Mouse (Mus musculus) thymus, adult 2 months (tissue): ENCODE measurements at regions not wholly inside any gene's neighbourhood (a gene's known extent, or its start where the extent isn't known, plus 50 kb on each side); places are given as distances from the start of the nearest gene placed in this dataset.

Experiments used
- DNase-seq: peaks from one replicate; pipeline ENCODE4 v3.0.0; 2021
- H3K27ac ChIP-seq: fragments of 200-500 bp; 2 replicates; pipeline ENCODE4 v1.5.1; 2012; ENCODE audit warnings: low read length, control low read depth; ENCODE audit not compliant: control insufficient read depth, insufficient read depth
- H3K27me3 ChIP-seq: fragments of 200-500 bp; 2 replicates; pipeline ENCODE4 v1.6.1; 2012; ENCODE audit warnings: mild to moderate bottlenecking, low read length, moderate library complexity, mixed read lengths; ENCODE audit not compliant: control insufficient read depth, insufficient read depth
- H3K36me3 ChIP-seq: fragments of 200-500 bp; 2 replicates; pipeline ENCODE4 v1.6.1; 2012; ENCODE audit warnings: mild to moderate bottlenecking, low read length, moderate library complexity; ENCODE audit not compliant: control insufficient read depth, insufficient read depth
- H3K4me1 ChIP-seq: fragments of 200-500 bp; replicated peaks from 2 replicates; pipeline ENCODE4 v1.6.1; 2012; ENCODE audit warnings: low read length; ENCODE audit not compliant: control insufficient read depth, insufficient read depth
- H3K4me3 ChIP-seq: fragments of 200-500 bp; 2 replicates; pipeline ENCODE4 v1.5.1; 2012; ENCODE audit warnings: mild to moderate bottlenecking, low read length, control low read depth, moderate library complexity; ENCODE audit not compliant: control insufficient read depth, insufficient read depth
- CTCF ChIP-seq: fragments of 200-500 bp; IDR thresholded peaks from 2 replicates; pipeline ENCODE4 v1.5.1; 2012; ENCODE audit warnings: mild to moderate bottlenecking, control low read depth, low read length, moderate library complexity, borderline replicate concordance; ENCODE audit not compliant: control insufficient read depth, poor library complexity, insufficient read depth; ENCODE audit errors: extremely low read depth
- POLR2A ChIP-seq: fragments of 200-500 bp; IDR thresholded peaks from 2 replicates; pipeline ENCODE4 v1.6.1; 2012; ENCODE audit warnings: mild to moderate bottlenecking, low read length, control low read depth, moderate library complexity; ENCODE audit not compliant: control insufficient read depth, poor library complexity, insufficient read depth; ENCODE audit errors: extremely low read depth
- WGBS: fragments of 180-500 bp; shearing (Covaris S2); methylation state at CpG from one replicate; pipeline ENCODE4 v1.1.7; 2018; 5-methylcytosine and 5-hydroxymethylcytosine counted together

GRCm38 (mm10) chr9:90521186-90521585, 250.6 kb upstream of the Tbc1d2b start:
- H3K4me1 ChIP-seq, result no peaks in the 10 kb centered on the region
- no peak for DNase-seq
- H3K27me3 ChIP-seq, result no peaks in the 10 kb centered on the region
- no peaks in the 10 kb centered on the region for H3K36me3 ChIP-seq
- no peak overlapping the region for H3K27ac ChIP-seq
- no peak overlapping the region for H3K4me3 ChIP-seq
- TF ChIP-seq CTCF (no peak), POLR2A (no peak)
- 94% methylated on average over 3 of the region's 3 CpGs for WGBS

DNA sequence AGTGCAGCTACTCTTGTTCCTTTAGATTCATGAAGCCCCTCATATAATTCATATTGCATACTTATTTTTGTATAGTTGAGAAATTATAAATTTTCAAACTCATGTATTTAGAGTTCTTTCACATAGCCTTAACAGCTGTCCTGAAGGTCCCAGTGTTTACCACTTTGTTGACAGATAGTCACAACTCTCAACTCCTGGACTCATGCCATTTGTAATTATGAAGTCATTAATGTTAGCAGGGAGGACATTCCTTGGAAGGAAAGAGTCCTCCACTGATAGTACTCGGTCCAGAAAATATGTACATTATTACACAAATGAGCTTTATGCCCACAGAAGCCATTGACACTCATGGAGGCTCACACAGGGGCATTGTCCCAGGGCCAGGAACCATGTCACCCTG, 224.3 kb upstream of the Tbc1d2b start:
- Histone ChIP-seq H3K4me3 (no peak overlapping the region), H3K36me3 (no peaks in the 10 kb centered on the region), H3K27ac (no peak overlapping the region), H3K27me3 (no peaks in the 10 kb centered on the region), H3K4me1 (no peaks in the 10 kb centered on the region)
- no peak for DNase-seq
- 69% methylated on average over 1 of the region's 1 CpGs for WGBS
- no peak for TF ChIP-seq POLR2A
- TF ChIP-seq CTCF, result no peak

DNA sequence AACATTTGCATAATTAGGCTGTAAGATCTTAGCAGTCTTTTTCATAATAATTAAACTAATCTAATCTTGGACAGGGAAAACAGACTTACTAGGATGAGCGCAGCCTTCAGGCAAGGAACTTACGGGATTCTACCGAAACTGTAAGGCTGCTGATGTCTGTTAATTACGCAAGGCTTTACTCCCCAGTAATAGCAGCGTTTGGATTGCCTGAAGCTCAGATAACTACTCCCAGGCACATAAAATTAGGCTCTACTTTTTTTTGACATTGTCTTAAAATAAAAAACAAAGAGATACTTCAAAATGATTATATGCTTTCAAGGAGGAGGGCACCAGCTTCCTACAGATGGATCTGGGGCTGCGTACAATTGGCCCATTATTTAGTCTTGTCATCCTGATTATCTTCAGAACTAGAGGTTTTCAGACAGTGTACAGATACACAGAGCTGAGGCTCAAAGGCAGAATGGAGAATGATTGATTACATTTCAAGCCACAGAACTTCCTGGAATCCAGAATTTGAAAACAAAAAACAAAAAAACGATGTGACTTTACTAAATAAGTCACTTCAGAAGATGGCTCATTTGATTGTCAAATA, 220.1 kb upstream of the Tbc1d2b start:
- Histone ChIP-seq H3K36me3 (no peaks in the 10 kb centered on the region), H3K4me3 (no peak overlapping the region), H3K27ac (no peak overlapping the region), H3K4me1 (no peaks in the 10 kb centered on the region), H3K27me3 (no peaks in the 10 kb centered on the region)
- WGBS, result 82% methylated on average over 7 of the region's 7 CpGs
- no peak for DNase-seq
- no peak for TF ChIP-seq POLR2A
- no peak for TF ChIP-seq CTCF

DNA sequence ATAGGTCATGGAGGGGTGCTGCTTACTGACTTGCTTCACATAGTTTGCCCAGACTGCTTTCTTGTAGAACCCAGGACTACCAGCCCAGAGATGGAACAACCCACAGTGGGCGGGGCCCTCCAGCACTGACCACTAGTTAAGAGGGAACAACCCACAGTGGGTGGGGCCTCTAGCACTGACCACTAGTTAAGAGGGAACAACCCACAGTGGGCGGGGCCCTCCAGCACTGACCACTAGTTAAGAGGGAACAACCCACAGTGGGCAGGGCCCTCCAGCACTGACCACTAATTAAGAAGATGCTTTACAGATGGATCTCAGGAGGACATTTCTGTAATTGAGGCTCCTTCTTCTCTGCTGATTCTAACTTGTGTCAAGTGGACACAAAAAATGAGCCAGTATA, 180.0 kb upstream of the Tbc1d2b start:
- Histone ChIP-seq H3K4me3 (no peak overlapping the region), H3K27ac (no peak overlapping the region), H3K36me3 (no peaks in the 10 kb centered on the region), H3K27me3 (no peaks in the 10 kb centered on the region), H3K4me1 (no peaks in the 10 kb centered on the region)
- 95% methylated on average over 2 of the region's 2 CpGs for WGBS
- DNase-seq, result no peak
- TF ChIP-seq CTCF, result no peak
- TF ChIP-seq POLR2A, result no peak

DNA sequence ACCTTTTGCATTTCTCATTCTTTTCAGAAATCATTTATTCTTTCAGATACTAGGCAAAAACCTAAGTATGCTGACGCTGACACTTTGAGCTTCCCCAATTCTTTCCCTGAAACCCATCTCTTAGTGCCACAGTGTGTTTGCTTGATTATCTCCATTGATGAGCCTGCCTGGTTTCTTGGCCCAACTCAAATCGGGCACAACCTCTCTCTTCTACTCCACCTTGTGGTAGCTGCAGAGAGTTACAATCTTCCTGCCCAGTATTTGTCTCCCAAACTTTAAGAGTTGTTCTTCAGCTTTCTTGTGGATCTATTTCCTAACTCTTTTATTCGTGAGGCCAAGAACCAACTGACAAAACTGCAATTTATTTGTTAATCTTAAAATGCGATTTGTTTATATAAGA, 176.4 kb upstream of the Tbc1d2b start:
- H3K4me1 ChIP-seq, result no peaks in the 10 kb centered on the region
- H3K4me3 ChIP-seq, result no peak overlapping the region
- TF ChIP-seq CTCF (no peak), POLR2A (no peak)
- H3K27ac ChIP-seq, result no peak overlapping the region
- H3K27me3 ChIP-seq, result no peaks in the 10 kb centered on the region
- DNase-seq, result no peak
- WGBS, result 18% methylated on average over 4 of the region's 4 CpGs
- no peaks in the 10 kb centered on the region for H3K36me3 ChIP-seq

GRCm38 (mm10) chr9:90434902-90435301, 164.3 kb upstream of the Tbc1d2b start:
- no peak for DNase-seq
- Histone ChIP-seq H3K27ac (no peak overlapping the region), H3K36me3 (no peaks in the 10 kb centered on the region), H3K4me1 (no peaks in the 10 kb centered on the region), H3K27me3 (no peaks in the 10 kb centered on the region), H3K4me3 (no peak overlapping the region)
- 82% methylated on average over 4 of the region's 4 CpGs for WGBS
- TF ChIP-seq CTCF (no peak), POLR2A (no peak)

- Histone ChIP-seq H3K27ac (no peak overlapping the region), H3K4me3 (no peak overlapping the region), H3K4me1 (no peaks in the 10 kb centered on the region), H3K27me3 (no peaks in the 10 kb centered on the region), H3K36me3 (no peaks in the 10 kb centered on the region)
- no peak for DNase-seq
- no peak for TF ChIP-seq POLR2A
- TF ChIP-seq CTCF, result no peak
- WGBS, result 9% methylated on average over 2 of the region's 2 CpGs
Observed at GRCm38 (mm10) chr9:90430898-90431297, 160.3 kb upstream of the Tbc1d2b start.
